Mouse (Mus musculus): Measurements from ENCODE around the gene Gbp2b. TPM values are rescaled to one million over a fixed set of nuclear protein-coding genes. Genes with fewer than 3 reads are reported as not detected.
A peak's percentile ranks its signal among the peaks of the same experiment; 100 is the strongest.
"Not testable (repeated sequence)": the region's sequence is repeated elsewhere in the genome, so short reads cannot be mapped to it uniquely, and the experiment has no call there.

Gene Gbp2b
- total RNA-seq, 2 experiments from 2014 or later = 0.17 TPM; not detected in 1

- H3K27ac ChIP-seq, H3K4me3 ChIP-seq: not testable (repeated sequence)
- TF ChIP-seq CTCF (IDR thresholded peaks at IDR 0.05) = peak; percentile 77
- peak; percentile 69 for DNase-seq
- intact Hi-C loops (cut with DNase I) = loop anchor here (2.0 kb wide), 1 partner anchor 155 kb away; no protein-coding TSS in a partner anchor
Measured at GRCm38 (mm10) chr3:142645949-142646348, 51.3 kb downstream of the Gbp2b start.

DNA sequence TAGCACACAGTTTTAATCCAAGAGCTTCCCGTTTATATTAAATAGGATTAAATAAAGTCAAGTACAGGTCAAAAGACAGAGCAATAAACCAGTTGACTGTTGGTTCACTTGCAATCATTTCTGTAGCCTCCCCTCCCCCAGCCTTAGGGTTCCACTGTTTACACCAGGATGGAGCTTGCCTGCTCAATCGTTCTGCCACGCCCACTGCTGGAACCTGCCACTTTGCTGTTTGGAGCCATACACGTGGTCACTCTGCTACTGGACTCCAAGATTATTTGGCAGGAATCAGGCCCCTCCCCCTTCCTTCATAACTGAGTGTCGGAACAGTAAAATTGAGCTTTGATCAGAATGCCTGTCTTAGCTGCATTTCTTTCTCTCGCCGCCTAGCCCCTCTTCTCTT, 53.2 kb downstream of the Gbp2b start:
- H3K4me3 ChIP-seq; intact Hi-C loops (cut with DNase I); H3K27ac ChIP-seq; DNase-seq: not testable (repeated sequence)

DNA sequence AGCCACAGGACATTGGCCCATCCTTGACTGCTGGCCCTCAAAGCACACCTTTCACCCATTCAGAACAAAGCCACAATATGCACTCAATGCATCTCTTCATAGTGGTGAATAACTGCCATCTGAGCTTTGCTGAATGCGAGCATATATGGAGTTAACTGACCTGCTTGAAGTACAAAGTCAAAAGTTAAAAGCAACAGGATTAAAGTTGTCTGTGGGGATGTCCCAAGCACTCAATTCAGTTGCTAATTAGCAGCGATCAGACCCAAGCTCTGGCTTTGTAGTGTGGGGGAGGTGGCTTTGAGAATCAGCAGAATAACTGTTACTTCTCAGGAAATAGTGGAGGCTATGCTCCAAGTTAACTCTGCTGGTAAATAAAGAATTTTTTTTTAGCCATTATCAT, 55.6 kb downstream of the Gbp2b start:
- intact Hi-C loops (cut with DNase I) = no loop called here

GRCm38 (mm10) chr3:142664723-142665122, 70.1 kb downstream of the Gbp2b start:
- TF ChIP-seq CTCF (IDR thresholded peaks at IDR 0.05) = no peak
- intact Hi-C loops (cut with DNase I) = no loop called here
- no peak for DNase-seq

More for the DNA sequence above, 55.6 kb downstream of the Gbp2b start:
- DNase-seq = no peak
- Histone ChIP-seq H3K27ac (no peak overlapping the region), H3K4me3 (no peak overlapping the region)
- no peak for TF ChIP-seq CTCF (IDR thresholded peaks at IDR 0.05)

More at GRCm38 (mm10) chr3:142664723-142665122, 70.1 kb downstream of the Gbp2b start:
- no peak overlapping the region for H3K4me3 ChIP-seq
- H3K27ac ChIP-seq = no peak overlapping the region

Small RNA genes within 50 kb of the gene (microRNA-seq; reads per million reads assigned to microRNA genes)
- gene Mir6381 = not detected

Other genes with a start within 250 kb of the Gbp2b start
- 100 to 1,000 TPM; 585 to 709 TPM for gene Pdlim5, start 199.2 kb upstream of the Gbp2b start, total RNA-seq (2021)
- gene Gbp5, start 100.9 kb upstream of the Gbp2b start, total RNA-seq (2021) = 1 to 10 TPM; 1.5 to 5.5 TPM
- 10 to 100 TPM in 1 of 2 experiments, 1 to 10 TPM in 1; 6.3 to 28.4 TPM for gene Gbp7, start 64.5 kb upstream of the Gbp2b start, total RNA-seq (2021)
- gene Gbp3, start 34.8 kb upstream of the Gbp2b start, total RNA-seq (2021) = 1 to 10 TPM; 2.9 to 3.0 TPM
- 1 to 10 TPM; 2.9 to 3.2 TPM for gene Gbp2, start 25.8 kb downstream of the Gbp2b start, total RNA-seq (2021)
- gene Kyat3, start 106.2 kb downstream of the Gbp2b start, total RNA-seq (2021) = 10 to 100 TPM in 1 of 2 experiments, 1 to 10 TPM in 1; 9.5 to 14.0 TPM
- 10 to 100 TPM; 13.9 to 14.1 TPM for gene Gtf2b, start 170.2 kb downstream of the Gbp2b start, total RNA-seq (2021)

Data from gastrocnemius, adult 2 months (tissue).